Mouse (Mus musculus) cerebellum, postnatal 25 days (tissue): Measurements from ENCODE around the gene Hemgn.

Experiments used
- DNase-seq, 2 experiments: peaks; one replicate each; pipeline ENCODE4 v3.0.0; 2021; ENCODE audit warnings: mixed read lengths in 2 of 2

The Hemgn gene

GRCm38 (mm10) chr4:46353045-46353444, 60.3 kb downstream of the Hemgn start:
- no peak for DNase-seq

DNA sequence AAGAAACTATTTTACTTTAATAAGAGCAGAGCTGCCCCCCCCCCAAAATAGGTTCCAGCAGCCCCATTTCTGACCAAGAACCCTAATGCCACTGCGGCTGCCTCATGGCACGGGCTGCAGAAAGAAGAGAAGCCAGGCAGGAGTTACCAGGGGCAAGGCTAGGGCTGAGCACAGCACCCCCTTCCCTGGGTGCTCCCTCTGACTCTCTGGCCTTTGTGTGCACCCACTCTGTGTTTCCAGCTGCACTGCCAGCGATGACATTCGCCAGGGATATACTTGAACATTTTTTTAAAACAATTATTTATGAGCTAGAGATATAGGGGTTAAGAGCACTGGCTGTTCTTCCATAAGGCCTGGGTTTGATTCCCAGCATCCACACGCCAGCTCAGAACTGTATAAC, 63.8 kb downstream of the Hemgn start:
- DNase-seq, result no peak

DNA sequence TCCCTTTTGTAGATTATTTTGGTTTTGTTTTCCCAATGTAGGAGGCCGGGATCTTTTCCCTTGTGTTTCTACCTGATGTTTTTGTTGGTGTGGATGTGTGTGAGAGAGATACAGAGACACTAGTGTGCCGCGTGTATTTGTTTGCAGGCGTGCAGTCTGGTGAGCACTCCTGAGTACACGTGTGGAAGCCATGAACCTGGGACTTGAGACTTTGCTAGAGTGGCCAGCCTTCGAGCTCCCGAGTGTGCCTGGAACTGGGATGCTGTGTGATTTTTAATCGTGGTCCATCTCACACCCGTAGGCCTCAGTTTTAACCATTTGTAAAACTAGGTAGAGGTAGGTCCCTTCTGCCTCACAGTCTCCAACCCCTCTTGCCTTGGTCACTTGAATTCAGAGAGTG, 64.4 kb downstream of the Hemgn start:
- no peak for DNase-seq

DNA sequence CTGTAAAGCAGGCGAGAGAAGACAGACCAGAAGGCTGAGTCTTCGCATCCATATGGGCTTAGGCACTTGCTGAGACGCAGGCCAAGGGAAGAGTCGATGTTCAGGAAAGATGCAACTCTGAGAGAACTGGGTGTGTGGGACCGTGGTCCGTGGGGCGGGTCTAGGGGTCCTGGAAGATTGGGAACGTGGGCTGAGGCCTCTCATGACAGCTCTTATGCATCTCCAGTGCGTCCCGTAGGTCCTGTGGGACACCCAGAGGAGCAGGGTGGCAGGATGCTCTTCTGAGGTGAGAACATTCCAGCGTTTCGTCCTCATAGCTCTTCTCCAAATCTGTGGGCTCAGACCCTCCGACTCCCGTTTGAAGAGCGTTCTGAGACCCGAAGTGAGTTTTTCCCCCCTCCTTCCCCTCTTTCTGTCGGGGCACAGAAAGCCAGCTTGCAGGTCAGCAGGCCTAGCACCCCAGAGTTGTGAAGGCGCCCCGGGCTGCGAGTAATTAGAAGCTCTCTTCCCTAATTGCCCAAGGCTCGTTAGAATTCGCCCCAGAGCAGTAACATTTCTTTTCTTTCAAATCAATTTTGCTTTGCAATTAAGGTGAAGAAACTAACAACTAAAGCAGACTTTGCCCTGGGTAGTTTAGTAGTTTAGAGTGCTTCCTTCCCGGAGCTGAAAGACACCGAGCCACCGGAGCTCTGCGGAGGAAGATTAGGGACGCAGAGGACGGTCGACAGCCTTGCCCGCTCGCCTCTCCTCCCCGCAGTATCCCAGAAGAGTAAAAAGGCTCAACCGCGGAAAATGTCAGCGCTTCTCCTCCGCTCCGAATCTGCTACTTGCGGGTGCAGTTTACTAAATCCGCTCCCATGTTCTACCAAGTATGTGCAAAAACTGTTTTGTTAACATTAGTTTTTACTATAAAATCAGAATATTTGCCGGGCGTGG, 65.5 kb downstream of the Hemgn start:
- DNase-seq, result no peak

DNA sequence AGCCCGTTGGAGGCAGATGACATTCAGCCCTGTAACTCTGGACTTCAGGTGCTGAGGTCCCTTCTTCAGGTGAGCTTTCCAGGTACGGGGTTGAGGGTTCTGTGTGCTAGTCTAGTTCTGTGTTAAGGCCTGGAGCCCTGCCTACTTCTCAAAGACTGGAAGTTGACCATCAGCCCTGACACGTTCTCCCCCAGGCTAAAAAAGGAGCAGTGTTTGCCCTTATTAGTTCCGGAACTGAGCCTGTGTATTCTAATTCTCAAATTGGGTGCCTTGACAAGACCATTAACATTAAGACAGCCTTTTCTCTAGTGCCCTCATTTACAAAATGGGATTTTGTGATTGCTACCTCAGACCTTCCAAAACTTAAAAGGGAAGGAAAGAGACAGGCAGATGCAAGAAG, 66.2 kb downstream of the Hemgn start:
- DNase-seq, result no peak

GRCm38 (mm10) chr4:46346221-46346620, 67.1 kb downstream of the Hemgn start:
- no peak for DNase-seq

DNA sequence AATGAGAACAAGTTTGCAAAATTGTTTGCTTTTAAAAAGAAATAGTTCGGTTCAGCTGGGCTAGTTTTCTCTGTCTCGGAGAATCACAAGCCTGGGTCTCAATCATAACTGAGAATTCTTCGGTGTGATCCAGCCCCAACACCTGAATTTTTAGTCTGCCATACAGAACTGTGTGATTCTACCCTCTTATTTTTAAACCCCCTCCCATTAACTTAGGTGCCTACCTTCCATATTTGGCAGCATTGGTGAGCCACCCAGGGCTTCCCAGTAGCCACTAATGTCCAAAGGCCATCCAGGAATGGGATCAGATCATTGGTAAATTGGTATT, 67.6 kb downstream of the Hemgn start:
- no peak for DNase-seq

DNA sequence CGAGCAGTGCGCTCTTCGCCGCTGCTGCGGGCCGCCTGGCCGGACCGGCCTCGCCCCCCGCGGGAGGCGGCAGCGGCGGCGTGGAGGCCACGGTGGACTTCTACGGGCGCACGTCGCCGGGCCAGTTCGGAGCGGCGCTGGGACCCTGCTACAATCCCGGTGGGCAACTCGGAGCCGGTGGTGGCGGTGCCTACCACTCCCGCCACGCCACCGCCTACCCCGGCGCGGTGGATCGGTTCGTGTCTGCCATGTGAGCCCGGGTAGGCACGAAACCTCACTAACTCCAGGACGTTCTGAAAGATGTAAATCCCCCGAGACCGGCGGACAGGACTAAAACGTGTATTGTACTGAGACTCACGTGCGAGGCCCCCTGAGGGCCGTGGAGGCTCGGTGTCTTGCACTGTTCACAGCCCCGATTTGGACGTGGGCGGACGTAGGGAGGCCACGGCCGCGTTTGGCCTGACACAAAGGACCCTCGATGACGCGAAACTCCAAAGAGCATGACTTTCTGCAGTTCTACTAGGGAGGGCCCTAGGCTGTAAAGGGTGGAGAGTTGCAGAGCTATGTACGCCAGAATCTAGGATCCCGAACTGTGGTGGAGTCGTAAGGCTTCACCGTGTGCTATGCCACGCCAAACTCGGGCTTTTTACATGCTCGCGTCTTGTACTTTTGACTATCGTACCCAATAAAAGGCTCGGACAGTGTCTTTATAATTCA, 68.1 kb downstream of the Hemgn start:
- DNase-seq, result no peak

GRCm38 (mm10) chr4:46344288-46344687, 69.0 kb downstream of the Hemgn start:
- DNase-seq, result peak in 1 of 2 experiments; percentile 20
